Mouse (Mus musculus) cerebellum, postnatal 36 days (tissue): ENCODE measurements around the gene Trim44.
A peak's percentile ranks its signal among the peaks of the same experiment; 100 is the strongest.

Experiments used
- DNase-seq, 2 experiments: peaks; one replicate each; pipeline ENCODE4 v3.0.0; 2021 to 2022; ENCODE audit warnings: mixed read lengths in 2 of 2

Trim44 gene

GRCm38 (mm10) chr2:102403982-102404381 is 3.6 kb downstream of the Trim44 start:
- no peak for DNase-seq

GRCm38 (mm10) chr2:102403306-102403705 is 4.3 kb downstream of the Trim44 start:
- DNase-seq: no peak

GRCm38 (mm10) chr2:102401352-102401692 is 6.3 kb downstream of the Trim44 start:
- no peak for DNase-seq

GRCm38 (mm10) chr2:102400605-102401351 is 6.8 kb downstream of the Trim44 start:
- DNase-seq: peak; percentile 83 to 84

- DNase-seq: peak in 1 of 2 experiments; percentile 3
These were observed 7.6 kb downstream of the Trim44 start for GRCm38 (mm10) chr2:102399864-102400604.

- DNase-seq: no peak
These were observed 11.1 kb downstream of the Trim44 start for GRCm38 (mm10) chr2:102396493-102396892.

- no peak for DNase-seq
These were observed 14.2 kb downstream of the Trim44 start for GRCm38 (mm10) chr2:102393457-102393856.

- DNase-seq: no peak
These were observed 22.2 kb downstream of the Trim44 start for GRCm38 (mm10) chr2:102385328-102385902.

GRCm38 (mm10) chr2:102384496-102384895 is 23.1 kb downstream of the Trim44 start:
- no peak for DNase-seq

GRCm38 (mm10) chr2:102384057-102384456 is 23.6 kb downstream of the Trim44 start:
- DNase-seq: no peak

GRCm38 (mm10) chr2:102383069-102383834 is 24.4 kb downstream of the Trim44 start:
- no peak for DNase-seq

GRCm38 (mm10) chr2:102382519-102382918 is 25.1 kb downstream of the Trim44 start:
- no peak for DNase-seq

- DNase-seq: no peak
These were observed 27.0 kb downstream of the Trim44 start for GRCm38 (mm10) chr2:102380581-102380980.

- no peak for DNase-seq
These were observed 28.7 kb downstream of the Trim44 start for GRCm38 (mm10) chr2:102378928-102379327.

- no peak for DNase-seq
These were observed 29.2 kb downstream of the Trim44 start for GRCm38 (mm10) chr2:102378381-102378780.

GRCm38 (mm10) chr2:102377370-102377769 is 30.3 kb downstream of the Trim44 start:
- no peak for DNase-seq

GRCm38 (mm10) chr2:102373406-102374105 is 34.1 kb downstream of the Trim44 start:
- DNase-seq: peak; percentile 45 to 51

GRCm38 (mm10) chr2:102372690-102373089 is 34.9 kb downstream of the Trim44 start:
- DNase-seq: no peak

GRCm38 (mm10) chr2:102371332-102371731 is 36.3 kb downstream of the Trim44 start:
- no peak for DNase-seq

- no peak for DNase-seq
These were observed 41.6 kb downstream of the Trim44 start for GRCm38 (mm10) chr2:102365983-102366545.

- no peak for DNase-seq
These were observed 42.9 kb downstream of the Trim44 start for GRCm38 (mm10) chr2:102364565-102365200.
